Mouse (Mus musculus) brain, adult 2 months (tissue): ENCODE measurements around the gene Gimap1.

Experiments used
- DNase-seq: peaks from one replicate; pipeline ENCODE4 v3.0.0; 2011; ENCODE audit warnings: low read depth, low spot score

The Gimap1 gene

DNA sequence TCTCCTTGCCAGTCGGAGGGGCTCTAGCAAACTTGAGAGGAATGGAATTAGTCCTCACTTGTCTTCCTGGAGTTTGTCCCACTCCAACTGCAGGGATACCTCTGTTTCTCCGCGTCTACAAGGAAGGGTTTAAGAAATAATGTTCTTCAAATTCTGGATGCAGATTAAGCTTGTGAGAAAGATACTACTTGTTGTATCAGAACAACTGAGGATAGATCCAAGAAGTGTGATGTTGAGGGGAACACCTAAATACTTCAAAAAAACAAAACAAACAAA is 864 bp downstream of the Gimap1 start:
- DNase-seq = no peak

DNA sequence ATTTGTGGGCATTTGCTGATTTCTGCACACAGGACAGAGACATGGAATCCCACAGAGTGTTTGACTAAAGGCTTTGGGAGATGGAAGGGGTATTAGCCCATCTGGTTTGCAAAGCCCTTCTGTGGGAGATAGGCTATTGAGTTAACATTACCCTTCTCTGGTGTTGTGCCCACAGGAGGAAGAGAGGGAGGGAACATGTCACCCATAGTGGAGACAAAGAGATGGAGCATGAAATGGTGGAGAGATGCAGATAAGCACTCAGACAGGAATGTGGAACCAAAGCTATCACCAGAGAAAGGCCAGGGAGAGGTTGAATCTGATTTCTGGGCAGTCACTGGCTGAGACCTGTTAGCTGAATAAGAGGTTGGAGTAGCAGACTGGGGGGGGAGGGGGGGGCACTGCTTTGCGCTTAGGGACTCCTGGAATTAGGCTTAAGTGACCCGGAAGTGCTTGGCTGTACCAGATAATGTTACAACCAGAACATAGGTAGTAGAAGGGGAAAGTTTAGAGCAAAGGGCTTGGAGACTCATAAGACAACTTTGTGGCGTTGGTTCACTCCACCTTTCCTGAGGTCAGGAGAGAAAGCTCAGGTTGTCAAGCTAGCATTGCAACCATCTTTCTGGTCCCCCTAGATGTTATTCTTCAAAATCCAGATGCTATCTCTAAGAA is 1.8 kb downstream of the Gimap1 start:
- no peak for DNase-seq

- DNase-seq = no peak
Measured at GRCm38 (mm10) chr6:48741273-48741672, 2.4 kb downstream of the Gimap1 start.

- no peak for DNase-seq
Measured at GRCm38 (mm10) chr6:48741711-48742206, 2.9 kb downstream of the Gimap1 start.

GRCm38 (mm10) chr6:48742422-48743351 is 3.8 kb downstream of the Gimap1 start:
- DNase-seq = peak; percentile 33

DNA sequence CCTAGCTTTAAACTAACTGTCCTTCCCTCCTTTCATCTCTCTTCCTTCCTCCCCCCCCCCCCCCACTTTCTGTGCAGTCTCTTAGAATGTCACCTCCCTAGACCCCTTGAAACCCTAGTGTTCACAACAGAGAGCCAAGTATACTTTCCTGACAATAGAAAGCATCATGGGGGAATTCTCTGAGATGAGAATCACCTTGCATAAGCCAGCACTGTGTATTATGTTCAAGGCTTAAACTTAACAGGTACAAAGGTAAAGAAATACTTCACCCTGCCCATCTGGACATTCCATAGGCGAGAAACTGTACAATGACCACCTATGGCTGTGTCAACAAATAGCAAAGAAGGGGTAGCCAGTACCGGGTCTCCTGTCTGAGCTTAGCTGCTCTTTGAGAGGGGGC is 6.6 kb downstream of the Gimap1 start:
- no peak for DNase-seq

- peak; percentile 36 for DNase-seq
Measured at GRCm38 (mm10) chr6:48745959-48746889, 7.4 kb downstream of the Gimap1 start, which contains the start of gene Gimap5. Gene Gimap5 (plus strand): TSS chr6:48746197.

DNA sequence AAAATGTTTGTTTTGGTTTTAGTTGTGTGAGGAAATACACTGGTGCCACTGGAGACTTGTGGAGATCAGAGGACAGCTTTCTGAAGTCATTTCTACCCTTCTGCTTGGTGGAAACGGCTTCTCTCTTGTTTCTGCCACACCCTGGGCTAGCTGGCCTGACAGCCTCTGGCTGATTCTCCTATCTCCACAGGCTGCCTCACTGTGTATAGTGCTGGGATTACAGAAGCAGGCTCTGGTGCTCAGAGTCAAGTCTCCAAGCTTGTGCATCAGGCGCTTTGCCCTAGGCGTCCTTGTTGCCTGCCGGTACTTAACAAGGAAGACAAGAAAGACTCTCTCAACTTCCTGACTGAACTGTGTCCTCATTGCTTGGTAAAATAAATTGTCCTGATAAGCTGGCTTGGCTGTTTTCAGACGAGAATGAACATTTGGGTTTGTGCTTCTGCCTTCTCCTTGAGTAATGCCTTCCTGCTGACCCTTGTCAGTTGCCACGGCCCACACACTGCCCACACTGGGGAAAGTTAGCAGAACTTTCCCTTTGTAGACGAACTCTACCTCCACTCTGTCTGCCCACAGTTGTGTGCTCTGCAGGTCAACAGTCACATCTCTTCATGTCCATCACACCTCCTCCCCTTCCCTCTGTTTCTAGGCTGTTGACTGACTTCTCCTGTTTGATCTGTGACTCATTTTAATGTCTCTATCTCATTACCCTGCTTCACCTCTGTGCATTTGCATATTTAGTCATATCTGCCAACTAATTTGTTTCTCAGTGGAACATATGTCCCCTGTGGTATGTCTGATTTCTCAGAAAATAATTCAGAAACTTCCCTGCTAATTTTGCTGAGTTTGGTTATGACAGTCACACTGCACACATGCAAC is 8.5 kb downstream of the Gimap1 start:
- DNase-seq = no peak

DNA sequence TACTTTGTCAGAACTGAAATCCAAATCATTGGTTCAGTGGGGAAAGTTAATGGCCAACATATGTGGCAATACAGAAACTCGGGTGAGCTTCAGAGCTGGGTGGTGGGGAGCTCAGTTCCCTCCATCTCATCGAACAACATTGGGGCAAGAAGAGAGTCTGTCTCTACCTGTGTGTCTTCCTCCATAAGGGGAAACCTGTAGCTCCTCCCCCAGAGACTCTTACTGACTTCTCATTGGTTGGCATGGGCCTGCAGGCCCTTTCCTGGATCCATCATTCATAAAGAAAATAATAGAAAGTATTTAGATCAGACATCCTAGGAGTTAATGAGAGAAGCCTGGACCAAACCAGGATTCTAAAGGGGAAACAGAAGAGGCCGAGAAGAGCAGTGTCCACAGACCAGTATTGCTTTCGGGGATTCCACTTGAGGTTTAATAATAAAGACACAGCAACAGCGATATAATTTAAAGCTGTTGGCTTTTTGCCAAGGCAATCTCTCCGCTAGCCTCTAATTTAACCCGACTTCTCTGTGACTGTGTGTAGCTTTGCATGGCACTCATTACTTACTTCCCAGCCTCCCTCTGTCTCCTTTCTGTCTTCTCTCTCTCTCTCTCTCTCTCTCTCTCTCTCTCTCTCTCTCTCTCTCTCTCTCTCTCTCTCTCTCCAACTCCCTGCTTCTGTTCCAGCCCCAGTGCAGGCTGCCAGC is 24.9 kb downstream of the Gimap1 start:
- no peak for DNase-seq

DNA sequence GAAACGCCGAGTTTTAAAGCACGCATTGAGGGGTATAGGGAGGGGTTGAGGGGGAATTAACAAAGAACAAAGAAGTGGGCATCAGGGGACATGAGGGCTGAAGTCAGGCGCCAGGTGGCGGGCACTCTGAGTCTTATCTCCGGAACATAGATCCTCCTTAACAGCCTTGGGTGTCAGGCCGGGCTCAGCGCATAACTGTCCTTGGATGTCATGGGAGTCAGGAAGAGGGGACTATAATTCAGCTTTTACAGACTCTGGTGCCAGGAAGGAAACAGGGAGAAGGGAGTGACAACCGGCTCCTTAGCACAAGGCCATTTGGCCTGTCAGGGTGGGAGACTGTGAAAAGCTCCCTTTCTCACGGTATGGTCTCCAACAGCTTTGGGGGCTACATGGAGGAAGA is 25.6 kb downstream of the Gimap1 start:
- no peak for DNase-seq

DNA sequence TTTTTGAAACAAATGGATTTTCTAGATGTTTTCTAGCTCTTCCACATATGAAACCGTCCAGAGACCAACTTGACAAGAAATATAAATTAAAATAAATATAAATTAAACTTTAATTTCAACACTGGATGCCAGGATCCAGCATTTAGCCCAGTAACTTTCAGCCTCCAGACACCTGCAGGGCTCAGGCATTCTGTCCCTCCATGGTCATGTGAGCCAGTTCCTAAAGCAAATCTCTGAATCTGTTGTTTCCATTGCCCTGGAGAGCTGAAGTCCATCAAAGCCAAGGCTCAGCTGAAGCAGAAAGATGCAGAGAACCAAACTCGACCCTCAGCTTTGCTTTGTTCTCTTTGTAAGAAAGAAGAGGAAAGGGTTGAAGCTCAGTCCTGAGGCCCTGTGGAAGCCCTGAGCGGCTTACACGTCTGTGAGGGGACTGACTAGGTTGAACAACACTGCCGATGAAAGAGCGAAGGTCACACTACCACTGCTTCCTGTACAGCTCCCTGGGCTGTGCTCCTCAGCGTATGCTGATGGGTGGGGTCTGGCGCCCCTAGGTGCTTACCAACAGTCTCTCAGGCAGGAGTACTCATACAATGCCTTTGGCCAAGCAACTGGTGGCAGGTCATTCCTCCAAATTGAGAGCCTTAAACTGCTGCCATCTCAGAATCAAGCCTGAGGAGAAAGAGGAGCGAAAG is 29.5 kb downstream of the Gimap1 start:
- DNase-seq = no peak

DNA sequence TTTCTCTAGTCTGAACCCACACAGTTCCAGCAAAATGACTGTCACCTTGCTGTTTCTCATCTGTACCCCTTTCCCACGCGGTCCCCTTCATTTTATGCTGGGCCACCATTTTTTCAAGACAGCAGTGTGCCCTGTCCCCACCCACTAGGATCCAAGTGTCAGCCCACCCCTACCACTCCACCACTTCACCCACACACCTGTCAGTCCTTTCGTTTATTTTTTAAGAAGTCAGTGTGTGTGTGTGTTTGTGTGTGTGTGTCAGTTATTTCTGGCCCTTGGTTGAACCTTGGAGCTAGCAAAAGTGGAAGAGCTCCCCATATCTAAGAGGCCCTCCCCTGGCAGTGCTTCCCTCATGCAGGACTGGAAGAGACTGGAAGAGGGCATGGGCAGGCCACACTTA is 30.1 kb downstream of the Gimap1 start:
- no peak for DNase-seq

- no peak for DNase-seq
Measured at GRCm38 (mm10) chr6:48770696-48771095, 31.8 kb downstream of the Gimap1 start, which contains the start of gene Gimap3. Gene Gimap3 (minus strand): TSS chr6:48770851.

DNA sequence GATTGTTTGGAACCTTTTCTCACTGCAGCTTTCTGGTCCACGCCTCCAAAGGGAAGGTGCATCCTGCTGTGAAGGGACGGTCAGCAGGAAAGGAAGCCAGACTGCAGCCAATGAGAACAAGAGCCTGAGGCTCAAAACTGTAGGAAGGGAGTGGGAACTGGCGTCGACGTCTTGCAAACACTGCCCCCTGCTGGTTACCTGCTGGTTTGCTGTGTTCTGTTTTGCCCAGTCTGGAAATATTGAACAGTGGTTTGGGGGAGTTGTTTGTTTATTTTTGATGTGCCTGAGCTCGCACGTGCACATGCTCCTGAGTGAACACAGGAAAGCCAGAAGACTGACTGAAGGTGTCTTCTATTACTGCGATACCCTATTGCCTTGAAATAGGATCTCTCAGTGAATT is 33.2 kb downstream of the Gimap1 start:
- peak; percentile 87 for DNase-seq

- DNase-seq = no peak
Measured at GRCm38 (mm10) chr6:48784406-48784805, 45.6 kb downstream of the Gimap1 start.

- no peak for DNase-seq
Measured at GRCm38 (mm10) chr6:48785189-48785588, 46.3 kb downstream of the Gimap1 start.

- no peak for DNase-seq
Measured at GRCm38 (mm10) chr6:48785601-48786000, 46.7 kb downstream of the Gimap1 start.

GRCm38 (mm10) chr6:48787867-48788266 is 49.0 kb downstream of the Gimap1 start:
- no peak for DNase-seq
